Mouse (Mus musculus) macrophage (primary cell): ENCODE results near the gene Glod4. TPM values are rescaled to one million over a fixed set of nuclear protein-coding genes. Genes with fewer than 3 reads are reported as not detected.

Source experiments
- H3K27ac ChIP-seq: fragments of 350-480 bp; formaldehyde crosslinking; 2 replicates; pipeline ENCODE4 v1.9.0; 2021
- H3K36me3 ChIP-seq: fragments of 350-480 bp; formaldehyde crosslinking; 2 replicates; pipeline ENCODE4 v1.9.0; 2021; ENCODE audit errors: inconsistent target
- H3K4me3 ChIP-seq: fragments of 350-480 bp; formaldehyde crosslinking; 2 replicates; pipeline ENCODE4 v1.9.0; 2021; ENCODE audit errors: inconsistent target
- H3K79me2 ChIP-seq: fragments of 350-480 bp; formaldehyde crosslinking; 2 replicates; pipeline ENCODE4 v1.9.0; 2021; ENCODE audit errors: inconsistent target
- WGBS: methylation state at CpG from one replicate; pipeline ENCODE4 v1.1.7; 2026; ENCODE audit warnings: inconsistent platforms; ENCODE audit not compliant: missing documents; 5-methylcytosine and 5-hydroxymethylcytosine counted together
- polyA plus RNA-seq: library from polyadenylated mRNA; stranded (reverse); fragments of 250-400 nt; gene quantifications from 3 replicates; pipeline ENCODE4 v1.2.4, GENCODE M21; 2018; ENCODE audit warnings: inconsistent platforms

Gene Glod4
- polyA plus RNA-seq, 1 experiment from 2014 or later = 72.9 TPM

DNA sequence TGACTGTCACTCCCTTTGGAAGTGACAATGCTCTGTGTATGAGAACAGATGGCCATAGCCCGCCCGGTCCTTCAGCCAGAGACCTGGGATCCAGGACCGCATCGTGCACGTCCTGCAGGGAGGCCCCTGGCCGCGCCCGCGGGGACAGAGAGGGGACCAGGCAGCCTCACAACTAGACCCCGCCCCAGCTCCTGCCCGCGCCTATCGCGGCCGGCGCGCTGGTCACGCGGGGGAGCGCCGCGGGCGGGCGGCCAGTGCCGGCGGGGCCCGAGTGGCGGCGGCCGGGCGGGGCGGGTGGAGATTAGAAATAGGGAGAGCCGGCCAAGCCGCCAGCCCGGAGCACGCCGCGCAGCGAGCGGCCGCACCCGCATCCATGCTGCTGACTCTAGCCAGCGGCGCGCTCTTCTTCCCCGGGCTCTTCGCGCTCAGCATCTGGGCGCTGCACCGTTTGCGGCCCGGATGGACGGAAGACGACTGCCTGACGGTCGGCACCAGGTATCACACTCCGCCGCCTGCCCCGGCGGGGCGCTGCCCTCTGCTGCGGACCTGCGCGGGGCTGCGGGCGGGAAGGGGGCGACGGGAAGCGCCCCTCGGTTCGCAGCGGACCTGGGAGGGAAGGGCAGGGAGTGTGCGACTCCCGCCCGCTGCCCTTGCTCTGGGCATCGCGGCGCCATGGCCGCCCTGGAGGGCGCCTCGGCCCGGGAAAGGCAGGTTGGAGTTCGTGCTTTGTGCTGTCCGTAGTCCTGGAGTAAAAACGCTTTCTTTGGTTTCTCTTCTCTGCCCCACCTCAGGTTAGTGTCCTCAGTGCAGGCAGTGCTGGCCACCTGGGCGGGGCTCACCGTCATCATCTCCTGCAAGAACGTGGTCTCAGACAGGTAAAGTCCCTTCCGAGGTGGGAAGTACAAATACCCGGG, 41.5 kb downstream of the Glod4 start:
- Histone ChIP-seq H3K79me2 (no peaks in the 10 kb centered on the region), H3K27ac (no peak overlapping the region), H3K36me3 (no peaks in the 10 kb centered on the region), H3K4me3 (peak overlapping the region; percentile 39)
- 2% methylated on average over 90 of the region's 90 CpGs for WGBS

DNA sequence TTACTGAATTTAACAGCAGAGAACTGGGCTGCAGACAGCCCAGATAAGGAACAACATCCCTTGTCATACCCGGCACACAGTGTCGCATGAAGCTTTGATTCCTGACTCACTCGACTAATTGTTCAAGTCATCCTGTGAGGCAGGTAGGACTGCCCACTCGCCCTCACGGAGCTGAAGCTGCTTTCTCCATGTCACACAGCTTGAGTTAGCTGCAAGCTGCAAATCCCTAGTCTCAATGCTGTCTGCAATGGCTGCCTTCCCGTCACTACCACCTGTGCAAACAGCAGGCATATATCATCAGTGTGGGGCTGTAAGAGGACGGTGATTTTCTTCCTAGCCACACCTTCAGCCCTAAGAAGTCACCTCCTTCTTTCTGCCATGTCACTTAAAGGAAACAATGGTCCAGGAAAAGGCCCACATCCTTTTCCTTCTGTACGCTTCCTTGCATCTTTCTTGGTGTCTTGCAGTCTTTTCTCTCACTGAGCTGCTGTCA, 46.5 kb downstream of the Glod4 start:
- WGBS = 86% methylated on average over 8 of the region's 8 CpGs

DNA sequence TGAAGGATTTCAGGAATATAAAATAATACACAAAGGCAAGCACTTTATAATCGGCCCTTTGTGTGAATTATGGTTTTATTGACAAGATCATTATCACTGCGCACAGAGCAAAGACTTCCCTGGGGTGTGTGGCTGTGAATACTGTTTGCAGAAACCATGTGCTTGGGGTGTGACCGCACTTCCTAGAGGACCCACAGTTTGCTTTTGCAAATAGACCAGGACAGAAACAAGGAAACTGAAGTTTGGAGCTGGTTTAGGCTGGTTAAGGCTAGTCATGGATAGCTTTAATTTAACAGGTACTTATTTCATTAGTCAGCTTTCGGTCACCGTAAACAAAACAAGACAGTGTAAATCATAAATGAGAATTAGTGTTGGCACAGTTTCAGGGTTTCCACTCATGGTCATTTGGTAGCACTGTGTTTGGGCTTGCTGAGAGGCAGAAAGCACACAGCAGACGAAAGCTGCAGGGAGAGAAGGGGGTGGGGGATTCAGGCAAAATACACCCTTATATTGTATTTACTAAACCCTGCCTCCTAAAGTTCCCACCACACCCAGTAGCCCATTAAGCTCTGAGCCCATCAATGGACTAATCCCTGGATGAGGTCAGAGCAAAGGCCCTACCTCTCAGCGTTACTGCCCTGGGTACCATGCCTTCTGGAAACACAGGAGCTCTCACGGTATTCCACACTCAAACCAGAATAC, 47.1 kb downstream of the Glod4 start:
- WGBS = 91% methylated on average over 8 of the region's 8 CpGs

More for the DNA sequence above, 46.5 kb downstream of the Glod4 start:
- Histone ChIP-seq H3K36me3 (no peaks in the 10 kb centered on the region), H3K27ac (no peak overlapping the region), H3K79me2 (no peaks in the 10 kb centered on the region), H3K4me3 (no peak overlapping the region)

DNA sequence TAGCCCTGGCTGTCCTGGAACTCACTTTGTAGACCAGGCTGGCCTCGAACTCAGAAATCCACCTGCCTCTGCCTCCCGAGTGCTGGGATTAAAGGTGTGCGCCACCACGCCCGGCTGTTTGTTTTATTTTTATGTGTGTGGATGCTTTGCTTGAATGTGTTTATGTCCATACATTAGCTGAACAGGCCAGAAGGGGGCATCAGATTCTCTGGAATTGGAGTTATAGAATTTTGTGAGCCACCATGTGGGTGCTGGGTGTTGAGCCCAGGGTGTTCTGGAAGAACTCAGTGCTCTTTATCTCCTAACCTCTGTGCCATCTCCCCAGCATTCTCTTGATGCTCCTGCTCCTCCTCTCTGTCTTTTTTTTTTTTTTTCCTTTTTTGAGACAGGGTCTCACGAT, 56.6 kb downstream of the Glod4 start:
- WGBS = 100% methylated on average over 3 of the region's 6 CpGs
- Histone ChIP-seq H3K27ac (no peak overlapping the region), H3K36me3 (no peaks in the 10 kb centered on the region), H3K4me3 (no peak overlapping the region), H3K79me2 (no peaks in the 10 kb centered on the region)

More for the DNA sequence above, 47.1 kb downstream of the Glod4 start:
- Histone ChIP-seq H3K4me3 (no peak overlapping the region), H3K27ac (no peak overlapping the region), H3K79me2 (no peaks in the 10 kb centered on the region), H3K36me3 (no peaks in the 10 kb centered on the region)

DNA sequence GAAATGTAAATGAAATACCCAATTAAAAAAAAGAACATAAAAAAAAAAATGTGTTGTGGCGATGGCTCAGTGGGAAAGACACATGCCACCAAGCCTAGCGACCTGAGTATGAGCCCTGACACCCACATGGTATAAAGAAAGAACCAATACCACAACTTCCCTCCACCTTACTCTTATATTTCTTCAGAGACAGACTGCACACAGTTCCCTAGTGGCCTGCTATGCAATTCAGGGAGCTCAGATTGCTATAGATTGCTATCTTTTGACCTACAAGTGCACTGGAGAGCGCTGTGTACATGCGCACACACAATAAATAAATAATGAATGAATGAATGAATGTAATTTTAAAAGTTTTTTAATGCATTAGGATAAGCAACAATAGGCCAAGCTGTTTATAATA, 59.8 kb downstream of the Glod4 start:
- WGBS = 85% methylated on average over 4 of the region's 4 CpGs
- Histone ChIP-seq H3K36me3 (no peaks in the 10 kb centered on the region), H3K4me3 (no peak overlapping the region)

DNA sequence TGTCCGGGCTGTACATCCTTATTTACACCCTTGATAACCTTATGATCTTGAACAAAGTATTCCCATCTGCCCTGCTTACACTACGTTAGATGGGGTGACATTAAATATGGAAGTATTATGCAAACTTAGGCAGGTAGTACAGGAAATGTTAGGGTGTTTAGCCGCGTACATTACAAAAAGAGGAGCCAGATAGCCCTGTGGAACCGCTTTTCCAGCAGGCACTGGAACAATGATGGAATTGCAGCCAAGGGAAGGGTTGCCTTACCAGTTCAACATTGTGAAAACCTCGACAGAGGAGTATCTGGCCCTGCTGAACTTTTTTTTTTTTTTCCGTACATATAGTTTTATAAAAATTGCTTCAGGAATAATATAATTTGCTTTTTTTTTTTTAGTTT, 63.4 kb downstream of the Glod4 start:
- 19% methylated on average over 7 of the region's 7 CpGs for WGBS
- peak overlapping the region; percentile 98 for H3K4me3 ChIP-seq
- H3K27ac ChIP-seq = peak overlapping the region; percentile 52
- peaks cover 43% of the 10 kb centered on the region for H3K79me2 ChIP-seq
- no peaks in the 10 kb centered on the region for H3K36me3 ChIP-seq

More for the DNA sequence above, 59.8 kb downstream of the Glod4 start:
- Histone ChIP-seq H3K27ac (no peak overlapping the region), H3K79me2 (peaks cover 7% of the 10 kb centered on the region)

DNA sequence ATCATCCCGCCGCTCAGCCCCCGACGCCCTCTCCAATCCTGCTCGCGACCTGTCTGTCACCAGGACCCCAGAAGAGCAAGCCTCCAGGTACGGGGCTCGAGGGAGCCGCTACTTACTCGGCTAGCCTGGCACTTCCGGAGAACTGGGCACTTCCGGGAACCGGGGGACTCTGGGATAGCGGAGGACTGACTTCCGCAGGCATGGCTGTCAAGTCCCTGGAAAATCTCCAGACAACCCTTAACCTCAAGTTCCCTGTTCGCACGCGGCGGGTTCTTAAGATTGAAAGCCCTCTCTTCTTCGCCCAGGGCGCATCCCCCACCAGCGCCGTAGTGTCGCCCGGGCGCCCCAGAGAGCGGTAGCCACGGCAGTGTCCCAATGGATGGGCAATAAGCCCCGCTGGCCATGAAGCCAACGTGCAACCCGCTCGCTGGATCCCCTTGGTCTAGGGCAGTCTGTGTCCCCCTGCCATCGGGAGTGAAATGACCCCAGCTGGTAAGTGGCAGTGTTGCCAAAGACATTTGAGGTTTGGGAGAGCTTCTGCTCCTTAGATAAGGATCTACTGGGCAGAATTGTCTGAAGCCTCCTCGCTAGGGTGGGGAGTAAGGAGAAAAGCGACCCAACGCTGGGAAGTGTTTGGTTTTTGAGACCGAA, 63.9 kb downstream of the Glod4 start, which contains the start of the genes Vps53 and Fam57a:
Vps53 (minus strand) TSS at position 153 of the 651 bp plus-strand sequence.
Fam57a (plus strand) TSS at position 177 of the 651 bp plus-strand sequence.
- WGBS = under 1% methylated on average over 37 of the region's 37 CpGs
- Histone ChIP-seq H3K36me3 (0 out of 2 replicates have a peak, but pooled peaks cover under 1% of the 10 kb centered on the region), H3K79me2 (peaks cover 48% of the 10 kb centered on the region), H3K4me3 (peak within 1 kb of the TSS; percentile 98), H3K27ac (peak within 1 kb of the TSS; percentile 52)

DNA sequence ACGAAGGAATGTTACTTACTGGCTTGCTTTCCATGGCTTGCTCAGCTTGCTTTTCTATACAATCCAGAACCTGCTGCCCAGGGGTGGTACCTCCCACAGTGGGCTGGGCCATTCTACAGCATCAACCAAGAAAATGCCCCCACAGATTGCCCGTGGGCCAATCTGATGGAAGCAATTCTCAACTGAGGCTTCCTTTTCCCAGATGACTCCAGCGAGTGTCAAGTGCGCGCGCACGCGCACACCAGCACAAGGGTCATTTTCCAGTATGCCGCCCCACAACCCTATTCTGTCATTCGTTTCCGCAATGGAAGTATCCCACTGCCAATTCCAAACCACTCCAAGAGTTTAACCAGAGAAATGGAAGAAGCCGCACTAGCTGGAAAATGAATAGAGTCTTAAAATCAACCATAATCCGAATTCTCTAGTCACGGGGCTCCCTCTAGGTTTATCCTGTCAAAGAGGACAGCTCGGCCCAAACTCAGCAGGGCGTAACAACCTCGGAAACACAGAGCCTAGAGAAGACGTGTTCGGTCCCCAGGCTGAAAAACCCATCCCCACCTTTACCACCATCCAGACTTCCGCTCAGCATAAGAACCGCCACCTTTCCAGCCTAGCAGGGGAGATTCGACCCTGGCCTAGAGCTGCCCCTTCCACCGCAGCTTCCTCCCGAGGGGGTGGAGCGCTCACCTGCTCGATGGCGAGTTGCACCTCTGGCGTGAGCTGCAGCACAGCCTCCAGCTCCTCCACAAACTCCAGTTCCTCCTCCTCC, 64.6 kb downstream of the Glod4 start:
- Histone ChIP-seq H3K36me3 (peaks cover 8% of the 10 kb centered on the region), H3K79me2 (peaks cover 55% of the 10 kb centered on the region), H3K4me3 (peak overlapping the region; percentile 98), H3K27ac (peak overlapping the region; percentile 52)
- 1% methylated on average over 28 of the region's 28 CpGs for WGBS

DNA sequence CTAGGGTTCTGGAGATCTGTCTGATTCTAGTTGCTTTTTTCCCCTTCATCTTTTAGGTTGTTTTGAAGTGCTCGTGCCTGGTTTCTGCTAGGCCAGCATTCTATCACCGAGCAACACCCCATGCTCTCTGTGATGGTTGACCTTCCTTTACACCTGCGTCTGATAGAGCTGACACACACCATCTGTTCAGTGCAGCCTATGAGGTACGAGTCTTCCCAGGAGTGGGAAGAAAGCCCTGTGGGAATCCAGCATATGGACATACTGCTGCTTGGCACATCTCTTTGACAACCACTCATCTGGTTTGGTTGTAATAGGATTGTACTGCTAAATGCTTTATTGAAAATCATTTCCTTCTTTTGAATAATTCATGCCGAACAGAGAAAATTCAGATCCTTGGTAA, 73.3 kb downstream of the Glod4 start:
- no peak overlapping the region for H3K4me3 ChIP-seq
- 98% methylated on average over 5 of the region's 5 CpGs for WGBS
- H3K27ac ChIP-seq = no peak overlapping the region
- H3K79me2 ChIP-seq = peaks cover 15% of the 10 kb centered on the region
- peaks cover 29% of the 10 kb centered on the region for H3K36me3 ChIP-seq

DNA sequence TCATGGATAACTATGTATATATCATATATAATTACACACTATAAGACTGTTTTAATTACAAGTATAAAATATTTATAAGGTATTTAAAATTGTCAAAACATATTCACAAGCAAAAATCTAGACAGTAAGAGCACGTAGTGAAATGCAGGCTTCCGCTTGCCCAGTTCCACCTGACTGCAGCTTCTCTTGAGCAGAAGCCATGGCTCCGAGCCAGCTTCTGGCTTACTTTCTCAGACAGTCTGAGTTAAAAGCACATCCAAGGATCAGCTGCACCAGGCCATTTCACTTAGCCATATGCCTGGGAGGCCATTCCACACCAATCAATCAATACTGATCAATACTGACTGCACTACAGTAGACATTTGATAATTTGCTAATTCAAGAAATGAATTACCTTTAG, 74.5 kb downstream of the Glod4 start:
- 97% methylated on average over 3 of the region's 3 CpGs for WGBS
- H3K27ac ChIP-seq = no peak overlapping the region
- H3K36me3 ChIP-seq = peaks cover 30% of the 10 kb centered on the region
- no peak overlapping the region for H3K4me3 ChIP-seq
- H3K79me2 ChIP-seq = peaks cover 3% of the 10 kb centered on the region; the same call in 1 of the 2 replicates

DNA sequence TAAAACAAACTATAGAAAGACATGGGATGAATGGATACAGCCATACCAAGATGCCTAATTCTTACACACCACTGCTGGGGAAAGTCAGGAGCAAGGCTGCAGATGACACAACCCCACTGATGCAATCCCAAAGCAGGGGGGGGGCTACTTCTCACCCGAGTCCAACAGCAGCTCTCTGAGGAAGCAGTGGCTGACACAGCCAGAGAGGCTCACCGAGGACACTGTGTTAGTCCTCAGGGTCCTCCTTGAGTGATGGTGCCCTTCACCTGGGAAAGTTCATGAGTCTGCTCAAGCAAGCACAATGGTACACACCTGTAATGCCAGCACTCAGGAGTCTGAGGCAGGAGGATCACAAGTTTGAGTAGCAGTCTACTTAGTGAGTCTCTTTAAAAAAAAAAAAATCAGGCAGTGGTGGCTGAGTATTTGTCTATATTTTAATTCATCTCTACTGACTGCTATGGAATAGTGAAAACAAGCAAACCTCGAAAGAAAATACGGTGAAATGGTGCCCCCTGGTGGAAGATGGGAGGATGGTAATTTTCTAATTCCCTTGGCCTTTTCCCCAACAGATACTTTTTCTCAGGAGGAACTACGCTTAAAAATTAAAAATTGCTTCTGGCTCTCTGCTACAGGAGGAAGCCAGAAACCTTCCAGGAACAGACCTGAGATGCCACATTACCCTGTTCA, 76.3 kb downstream of the Glod4 start:
- H3K36me3 ChIP-seq = peaks cover 28% of the 10 kb centered on the region
- no peak overlapping the region for H3K27ac ChIP-seq
- 19% methylated on average over 3 of the region's 5 CpGs for WGBS
- H3K4me3 ChIP-seq = no peak overlapping the region
- no peaks in the 10 kb centered on the region for H3K79me2 ChIP-seq

DNA sequence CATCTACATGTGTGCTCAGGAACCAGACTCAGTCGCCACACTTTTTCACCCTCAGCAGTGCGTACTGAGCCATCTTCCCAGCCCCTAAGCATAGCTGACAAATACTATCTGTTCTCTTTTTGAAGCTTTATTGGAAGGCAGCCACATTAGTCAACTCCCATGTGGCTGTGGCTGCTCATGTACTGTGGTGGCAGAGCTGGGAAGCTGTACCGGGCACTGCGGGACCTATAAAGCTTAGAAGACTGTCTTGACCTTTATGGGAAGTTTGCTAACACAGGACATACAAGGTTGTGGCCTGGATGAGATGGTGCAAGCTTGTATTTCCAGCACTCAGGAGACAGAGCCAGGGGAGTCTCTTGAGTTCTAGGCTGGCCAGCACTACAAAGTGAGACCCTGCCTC, 76.9 kb downstream of the Glod4 start:
- WGBS = 66% methylated on average over 4 of the region's 4 CpGs
- peaks cover 23% of the 10 kb centered on the region; the same call in 1 of the 2 replicates for H3K36me3 ChIP-seq
- H3K4me3 ChIP-seq = no peak overlapping the region
- H3K79me2 ChIP-seq = no peaks in the 10 kb centered on the region
- H3K27ac ChIP-seq = no peak overlapping the region

DNA sequence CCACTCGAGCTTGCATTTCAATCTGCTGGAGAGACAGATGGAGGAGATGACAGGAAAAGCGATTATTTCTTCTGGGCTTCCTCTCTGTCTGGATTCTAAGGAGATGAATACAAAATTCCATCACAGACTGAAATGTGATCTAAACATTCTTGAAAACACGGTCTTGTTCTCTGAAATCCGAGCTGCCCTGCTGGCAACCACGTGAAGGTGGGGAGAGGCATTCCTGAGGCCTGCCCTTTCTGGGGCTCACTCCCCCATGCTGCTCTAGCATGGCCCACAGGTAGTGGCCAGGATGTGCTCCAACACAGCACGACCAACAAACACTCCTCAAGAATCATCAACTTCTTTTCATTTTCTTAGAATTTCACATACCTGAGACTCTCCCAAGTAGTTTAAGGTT, 83.3 kb downstream of the Glod4 start:
- Histone ChIP-seq H3K36me3 (peaks cover 43% of the 10 kb centered on the region), H3K79me2 (no peaks in the 10 kb centered on the region), H3K27ac (no peak overlapping the region), H3K4me3 (no peak overlapping the region)
- WGBS = 100% methylated on average over 5 of the region's 6 CpGs
